Mouse (Mus musculus) small intestine, adult 2 months (tissue): ENCODE measurements around the gene Mrpl43.

ENCODE experiments used
- CTCF ChIP-seq: fragments of 200-500 bp; IDR thresholded peaks from 2 replicates; pipeline ENCODE4 v1.5.1; 2012; ENCODE audit warnings: low read depth, mild to moderate bottlenecking, control low read depth, inconsistent platforms, low read length, moderate library complexity, mixed read lengths; ENCODE audit not compliant: insufficient replicate concordance, insufficient read length; ENCODE audit errors: extremely low read depth
- POLR2A ChIP-seq: fragments of 200-500 bp; IDR thresholded peaks from 2 replicates; pipeline ENCODE4 v1.6.1; 2012; ENCODE audit warnings: low read depth, mild to moderate bottlenecking, control low read depth, inconsistent platforms, low read length, moderate library complexity

DNA sequence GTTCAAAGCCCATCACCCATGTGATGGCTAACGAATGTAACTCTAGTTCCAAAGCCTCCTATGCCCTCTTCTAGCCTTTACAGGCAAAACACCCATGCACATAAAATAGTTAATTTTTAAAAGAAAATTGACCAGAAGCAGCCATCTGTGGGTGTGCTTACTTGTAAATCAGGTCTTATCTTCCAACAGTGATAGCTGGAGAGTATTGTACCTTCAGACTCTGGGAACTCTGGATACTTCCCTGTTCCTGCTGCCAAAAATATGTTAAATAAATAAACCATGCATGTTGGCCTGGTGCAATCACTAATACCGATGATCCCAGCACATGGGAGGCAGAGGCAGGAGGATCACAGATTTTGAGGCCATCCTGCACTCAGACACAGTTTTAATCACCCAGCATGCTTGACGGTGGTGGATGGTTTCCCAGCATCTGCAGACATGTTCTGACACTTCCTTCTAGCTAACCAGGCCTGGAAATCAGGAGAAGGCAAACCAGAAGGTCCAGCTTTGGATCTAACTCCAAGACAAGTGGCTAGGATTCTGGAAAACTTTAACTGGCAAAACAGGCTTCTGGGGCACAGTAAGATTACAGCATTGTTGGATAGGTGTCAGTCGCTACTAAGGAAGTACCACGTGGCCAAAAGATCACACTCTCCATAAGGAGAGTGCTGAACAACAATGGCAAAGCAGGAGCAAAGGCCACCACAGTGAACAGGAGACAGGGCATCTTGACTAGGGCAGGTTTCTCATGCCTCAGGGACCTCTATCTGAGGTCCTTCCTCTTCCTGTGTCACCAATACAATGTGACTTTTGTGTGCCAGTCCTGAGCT lies 20.9 kb downstream of the Mrpl43 start:
- TF ChIP-seq CTCF (no peak), POLR2A (no peak)
